22 mouse cellular contexts compared by ENCODE assay signal in the genomic region with DNA sequence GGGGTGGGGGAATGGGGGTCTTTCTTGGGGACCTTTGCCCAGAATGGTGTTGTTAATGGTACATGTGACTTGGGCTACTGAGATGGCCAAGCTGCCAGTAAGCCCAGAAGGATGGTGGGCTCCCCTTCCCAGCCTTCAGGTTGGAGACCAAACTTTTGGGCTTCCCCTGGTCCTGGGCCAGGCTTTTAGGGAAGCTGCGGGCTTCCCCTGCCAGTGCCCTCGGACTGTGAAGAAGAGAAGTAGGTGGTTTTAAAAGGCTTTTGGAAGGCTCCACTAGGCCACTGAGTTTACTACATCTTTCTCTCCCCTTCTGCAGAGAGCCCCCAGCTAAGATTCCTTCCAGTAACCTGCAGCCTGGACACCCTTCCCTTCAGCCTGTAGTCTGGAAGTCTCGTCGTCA. TPM values are rescaled to one million over a fixed set of nuclear protein-coding genes. Genes with fewer than 3 reads are reported as not detected.
DNase-seq lines count a peak whose midpoint lies in the region; ATAC-seq and TF ChIP-seq lines count a peak whose summit lies in the region.
"Had no signal": no experiment of that assay in that cellular context is flagged by ENCODE, and none has a peak within 500 bp of the region (broad histone marks: within the 10 kb centered on the region; RNA-seq: fewer than 3 reads in every experiment).

No protein-coding gene starts in this region.

- no peak overlapping the region for H3K4me2 ChIP-seq in kidney, postnatal 0 days (ENCODE audit: low read length)
- peak overlapping the region; percentile 67 for H3K4me2 ChIP-seq in liver, embryonic 13.5 days
- peak overlapping the region; percentile 45; the same call in 1 of the 2 replicates for H3K4me2 ChIP-seq in stomach, postnatal 0 days (replicated peaks; ENCODE audit: low read depth)

- peak overlapping the region; percentile 42; the same call in 1 of the 2 replicates for H3K9ac ChIP-seq in kidney, postnatal 0 days (ENCODE audit: low read depth, low read length)
- peak overlapping the region; percentile 69 for H3K9ac ChIP-seq in liver, embryonic 13.5 days
- no peak overlapping the region for H3K9ac ChIP-seq in stomach, postnatal 0 days (ENCODE audit: low read length)
- H3K9ac ChIP-seq: midbrain, embryonic 13.5 days had no signal

- H3K4me3 ChIP-seq in kidney, postnatal 0 days (replicated peaks; ENCODE audit: low read depth, low read length): no peak overlapping the region
- H3K4me3 ChIP-seq in liver, embryonic 13.5 days (replicated peaks): peak overlapping the region; percentile 56
- no peak overlapping the region for H3K4me3 ChIP-seq in stomach, postnatal 0 days (ENCODE audit: low read depth, low read length)
- H3K4me3 ChIP-seq in gastrocnemius, adult 2 months: no peak overlapping the region
- H3K4me3 ChIP-seq: layer of hippocampus, adult 2 months; left cerebral cortex, adult 2 months; midbrain, embryonic 13.5 days had no signal

- no peaks in the 10 kb centered on the region for H3K9me3 ChIP-seq in kidney, postnatal 0 days (replicated peaks; ENCODE audit: low read length)
- H3K9me3 ChIP-seq in liver, embryonic 13.5 days (replicated peaks): no peaks in the 10 kb centered on the region
- H3K9me3 ChIP-seq in stomach, postnatal 0 days (ENCODE audit: control insufficient read depth, low read length): no peaks in the 10 kb centered on the region
- H3K9me3 ChIP-seq: midbrain, embryonic 13.5 days had no signal

- peaks cover 4% of the 10 kb centered on the region; the same call in 1 of the 2 replicates for H3K4me1 ChIP-seq in kidney, postnatal 0 days (replicated peaks; ENCODE audit: insufficient read depth, low read length)
- H3K4me1 ChIP-seq in liver, embryonic 13.5 days (replicated peaks): peaks cover 31% of the 10 kb centered on the region
- no peaks in the 10 kb centered on the region for H3K4me1 ChIP-seq in stomach, postnatal 0 days (replicated peaks; ENCODE audit: control insufficient read depth, insufficient read depth)

- WGBS in kidney, postnatal 0 days: 88% methylated on average over 4 of the region's 4 CpGs
- 77% methylated on average over 4 of the region's 4 CpGs for whole genome bisulfite sequencing in liver, embryonic 13.5 days (ENCODE audit: insufficient replicate concordance)
- WGBS in stomach, postnatal 0 days: 94% methylated on average over 4 of the region's 4 CpGs

- H3K27me3 ChIP-seq in kidney, postnatal 0 days (ENCODE audit: insufficient read depth, low read length): no peaks in the 10 kb centered on the region
- H3K27me3 ChIP-seq in liver, embryonic 13.5 days: peaks cover 26% of the 10 kb centered on the region
- no peaks in the 10 kb centered on the region for H3K27me3 ChIP-seq in stomach, postnatal 0 days (ENCODE audit: control insufficient read depth, insufficient read depth, low read length)

- ATAC-seq in kidney, postnatal 0 days (replicated peaks; ENCODE audit: low FRiP score, low read depth): no peak
- ATAC-seq in common myeloid progenitor, adult 5-6 weeks (replicated peaks; ENCODE audit: low read depth, poor library complexity, severe bottlenecking): 0 out of 2 replicates have a peak, but pooled peaks have one; percentile 29
- no peak for ATAC-seq in liver, embryonic 13.5 days (ENCODE audit: low read depth)
- no peak for ATAC-seq in stomach, postnatal 0 days (ENCODE audit: low FRiP score, low TSS enrichment)
- ATAC-seq: CD4-positive, CD25-positive, alpha-beta regulatory T cell, adult 4 months; hindbrain, postnatal 0 days; midbrain, embryonic 13.5 days; Patski had no signal

- TF ChIP-seq CTCF in kidney, postnatal 0 days (IDR thresholded peaks at IDR 0.05; ENCODE audit: low read depth): no peak
- no peak for TF ChIP-seq CTCF in stomach, postnatal 0 days (IDR thresholded peaks at IDR 0.05; ENCODE audit: low read depth)
- TF ChIP-seq CTCF in gastrocnemius, adult 2 months (IDR thresholded peaks at IDR 0.05): no peak

- TF ChIP-seq EP300 in stomach, postnatal 0 days (optimal IDR thresholded peaks at IDR 0.05): no peak

- intact Hi-C loops in left cerebral cortex, postnatal 36 days (cut with DNase I): no loop called here
- intact Hi-C loops in gastrocnemius, adult 2 months (cut with DNase I): no loop called here

- H3K36me3 ChIP-seq in kidney, postnatal 0 days (ENCODE audit: insufficient read depth, low read length): no peaks in the 10 kb centered on the region
- H3K36me3 ChIP-seq in liver, embryonic 13.5 days: no peaks in the 10 kb centered on the region
- no peaks in the 10 kb centered on the region for H3K36me3 ChIP-seq in stomach, postnatal 0 days (ENCODE audit: control insufficient read depth, insufficient read depth, low read length)
- H3K36me3 ChIP-seq: midbrain, embryonic 13.5 days had no signal

- no peak for DNase-seq in kidney, postnatal 0 days (ENCODE audit: low spot score)
- no peak for DNase-seq in kidney, postnatal 14 days
- no peak for DNase-seq in liver, embryonic 13.5 days
- no peak for DNase-seq in stomach, postnatal 0 days (ENCODE audit: low spot score)
- DNase-seq in left cerebral cortex, postnatal 36 days (ENCODE audit: low spot score in 2 of 2): no peak
- no peak for DNase-seq in gastrocnemius, adult 2 months
- DNase-seq: cerebellum, postnatal 25 days; heart, postnatal 14 days; kidney, adult 9 months; lung, postnatal 4 days; thymus, adult 18-20 months had no signal

- no peak overlapping the region for H3K27ac ChIP-seq in kidney, postnatal 0 days
- H3K27ac ChIP-seq in liver, embryonic 13.5 days: no peak overlapping the region
- H3K27ac ChIP-seq in stomach, postnatal 0 days (replicated peaks): no peak overlapping the region
- no peak overlapping the region for H3K27ac ChIP-seq in gastrocnemius, adult 2 months
- H3K27ac ChIP-seq: hindbrain, postnatal 0 days; layer of hippocampus, adult 2 months; left cerebral cortex, adult 2 months; midbrain, embryonic 13.5 days had no signal

RNA-seq across cellular contexts. Expression of a gene that starts 1.1 kb away (rescaled TPM):
- 1.5 and 2.0 TPM in 2 replicates for polyA plus RNA-seq in kidney, postnatal 0 days (2015; fragmentation: Nextera tagmentation; extraction: Ambion mirVana)
- total RNA-seq in common myeloid progenitor, adult 5-6 weeks (2017): not detected in 2 replicates
- polyA plus RNA-seq in liver, embryonic 13.5 days (2015; fragmentation: Nextera tagmentation; extraction: Ambion mirVana): 1.4 and 2.4 TPM in 2 replicates
- polyA plus RNA-seq in stomach, postnatal 0 days (2015; fragmentation: Nextera tagmentation; extraction: Ambion mirVana): 0.44 and 0.47 TPM in 2 replicates
- not detected for total RNA-seq in left cerebral cortex, postnatal 36 days (2021)
- not detected for total RNA-seq in gastrocnemius, adult 2 months (2021)
- total RNA-seq: heart, postnatal 14 days; hindbrain, postnatal 0 days; layer of hippocampus, adult 2 months; left cerebral cortex, adult 2 months had no signal
- polyA plus RNA-seq: CD4-positive, CD25-positive, alpha-beta regulatory T cell, adult 4 months; embryonic facial prominence, embryonic 11.5 days; hindbrain, postnatal 0 days; midbrain, embryonic 13.5 days had no signal

RNA-seq across cellular contexts. Expression of a gene that starts 8.5 kb away (rescaled TPM):
- 30.0 and 37.2 TPM in 2 replicates for polyA plus RNA-seq in kidney, postnatal 0 days (2015; fragmentation: Nextera tagmentation; extraction: Ambion mirVana)
- 43.3 and 53.7 TPM in 2 replicates for total RNA-seq in common myeloid progenitor, adult 5-6 weeks (2017)
- 18.8 and 21.7 TPM in 2 replicates for polyA plus RNA-seq in liver, embryonic 13.5 days (2015; fragmentation: Nextera tagmentation; extraction: Ambion mirVana)
- 27.6 and 31.9 TPM in 2 replicates for polyA plus RNA-seq in stomach, postnatal 0 days (2015; fragmentation: Nextera tagmentation; extraction: Ambion mirVana)
- total RNA-seq in left cerebral cortex, postnatal 36 days (2021): 100 to 1,000 TPM; 241 to 247 TPM
- total RNA-seq in gastrocnemius, adult 2 months (2021): 10 to 100 TPM; 55.1 to 70.5 TPM

RNA-seq across cellular contexts. Expression of a gene that starts 10.5 kb away (rescaled TPM):
- 119 and 185 TPM in 2 replicates for polyA plus RNA-seq in kidney, postnatal 0 days (2015; fragmentation: Nextera tagmentation; extraction: Ambion mirVana)
- total RNA-seq in common myeloid progenitor, adult 5-6 weeks (2017): not detected in 2 replicates
- 5.6 and 6.8 TPM in 2 replicates for polyA plus RNA-seq in liver, embryonic 13.5 days (2015; fragmentation: Nextera tagmentation; extraction: Ambion mirVana)
- polyA plus RNA-seq in stomach, postnatal 0 days (2015; fragmentation: Nextera tagmentation; extraction: Ambion mirVana): 0.17 TPM in 1 of 2 replicates, not detected in the other
- not detected for total RNA-seq in left cerebral cortex, postnatal 36 days (2021)
- not detected for total RNA-seq in gastrocnemius, adult 2 months (2021)
- total RNA-seq: heart, postnatal 14 days; hindbrain, postnatal 0 days; layer of hippocampus, adult 2 months; left cerebral cortex, adult 2 months had no signal
- polyA plus RNA-seq: CD4-positive, CD25-positive, alpha-beta regulatory T cell, adult 4 months; embryonic facial prominence, embryonic 11.5 days; forebrain, embryonic 11.5 days; gonadal fat pad, adult 2 months; hindbrain, postnatal 0 days; limb, embryonic 14.5 days; midbrain, embryonic 13.5 days; Patski had no signal

RNA-seq across cellular contexts. Expression of a gene that starts 31.8 kb away (rescaled TPM):
- 46.1 and 48.1 TPM in 2 replicates for polyA plus RNA-seq in kidney, postnatal 0 days (2015; fragmentation: Nextera tagmentation; extraction: Ambion mirVana)
- total RNA-seq in common myeloid progenitor, adult 5-6 weeks (2017): 13.9 and 14.4 TPM in 2 replicates
- 26.1 and 30.2 TPM in 2 replicates for polyA plus RNA-seq in liver, embryonic 13.5 days (2015; fragmentation: Nextera tagmentation; extraction: Ambion mirVana)
- polyA plus RNA-seq in stomach, postnatal 0 days (2015; fragmentation: Nextera tagmentation; extraction: Ambion mirVana): 24.3 and 24.4 TPM in 2 replicates
- 10 to 100 TPM; 16.9 to 18.5 TPM for total RNA-seq in left cerebral cortex, postnatal 36 days (2021)
- total RNA-seq in gastrocnemius, adult 2 months (2021): 10 to 100 TPM; 12.7 to 16.1 TPM

RNA-seq across cellular contexts. Expression of a gene that starts 31.9 kb away (rescaled TPM):
- 100 and 108 TPM in 2 replicates for polyA plus RNA-seq in kidney, postnatal 0 days (2015; fragmentation: Nextera tagmentation; extraction: Ambion mirVana)
- 81.4 and 106 TPM in 2 replicates for total RNA-seq in common myeloid progenitor, adult 5-6 weeks (2017)
- polyA plus RNA-seq in liver, embryonic 13.5 days (2015; fragmentation: Nextera tagmentation; extraction: Ambion mirVana): 114 and 131 TPM in 2 replicates
- polyA plus RNA-seq in stomach, postnatal 0 days (2015; fragmentation: Nextera tagmentation; extraction: Ambion mirVana): 69.4 and 72.8 TPM in 2 replicates
- total RNA-seq in left cerebral cortex, postnatal 36 days (2021): 100 to 1,000 TPM in 1 of 2 experiments, 10 to 100 TPM in 1; 89.8 to 109 TPM
- total RNA-seq in gastrocnemius, adult 2 months (2021): 10 to 100 TPM; 40.9 to 41.4 TPM
